Comparison of ENCODE assay signal across 8 mouse cellular contexts in genomic region chr7:82056551-82057230, GRCm38 (mm10).
A peak's percentile ranks its signal among the peaks of the same experiment; 100 is the strongest.
DNase-seq lines count a peak whose midpoint lies in the region; ATAC-seq and TF ChIP-seq lines count a peak whose summit lies in the region.

No protein-coding gene starts in this region.

- DNase-seq in gastrocnemius, adult 2 months = peak; percentile 43
- DNase-seq in gastrocnemius, adult 8-10 months (ENCODE audit: low spot score in 2 of 2) = no peak
- DNase-seq in fibroblast of lung, adult 2 months (ENCODE audit: low read depth) = peak; percentile 71
- peak; percentile 49 for DNase-seq in retina, embryonic 14.5 days (ENCODE audit: low spot score)
- DNase-seq in right cerebral cortex, postnatal 4 days = no peak
- DNase-seq in frontal cortex, postnatal 14 days (ENCODE audit: low spot score in 2 of 2) = no peak

- no peaks in the 10 kb centered on the region for H3K27me3 ChIP-seq in lung, embryonic 15.5 days

- no peak overlapping the region for H3K9ac ChIP-seq in lung, embryonic 15.5 days

- peak overlapping the region; percentile 45 for H3K4me2 ChIP-seq in lung, embryonic 15.5 days

- H3K9me3 ChIP-seq in lung, embryonic 15.5 days = no peaks in the 10 kb centered on the region

- WGBS in lung, embryonic 15.5 days = 5% methylated on average over 21 of the region's 21 CpGs

- intact Hi-C loops in gastrocnemius, adult 2 months (cut with DNase I) = no loop called here

- H3K27ac ChIP-seq in gastrocnemius, adult 2 months = no peak overlapping the region
- H3K27ac ChIP-seq in lung, embryonic 15.5 days = no peak overlapping the region

- H3K4me3 ChIP-seq in gastrocnemius, adult 2 months = peak overlapping the region; percentile 35
- peak overlapping the region; percentile 19; the same call in 1 of the 2 replicates for H3K4me3 ChIP-seq in lung, embryonic 15.5 days

- no peak for TF ChIP-seq CTCF in gastrocnemius, adult 2 months (IDR thresholded peaks at IDR 0.05)

- H3K36me3 ChIP-seq in lung, embryonic 15.5 days = no peaks in the 10 kb centered on the region

- H3K4me1 ChIP-seq in lung, embryonic 15.5 days = 0 out of 2 replicates have a peak, but pooled peaks cover 6% of the 10 kb centered on the region

- ATAC-seq in hematopoietic stem cell, adult 5-6 weeks (replicated peaks in 1 of 2; ENCODE audit: insufficient read depth in 1 of 2, low FRiP score in 2 of 2, low TSS enrichment in 1 of 2, low read depth in 1 of 2, poor library complexity in 2 of 2, severe bottlenecking in 2 of 2) = peak; percentile 39 to 49; a peak in 3 of 4 replicates
- ATAC-seq in lung, embryonic 15.5 days (ENCODE audit: borderline replicate concordance, extremely low read depth, low FRiP score, low TSS enrichment) = no peak

Comparison
In these comparisons a context has a peak if more than half of its experiments do, and no peak if none do; other contexts are left out.
1. DNase-seq: peak in gastrocnemius, adult 2 months (single experiment), fibroblast of lung, adult 2 months (single experiment) and retina, embryonic 14.5 days (single experiment); none in gastrocnemius, adult 8-10 months (0 of 2), right cerebral cortex, postnatal 4 days (single experiment) and frontal cortex, postnatal 14 days (0 of 2).